Mouse (Mus musculus): Measurements from ENCODE around the gene Znrf2.
A peak's percentile ranks its signal among the peaks of the same experiment; 100 is the strongest.

- TF ChIP-seq CTCF (conservative IDR thresholded peaks at IDR 0.05 in 1 of 2, IDR thresholded peaks at IDR 0.05 in 1 of 2; ENCODE audit: low read depth in 2 of 2, low read length in 2 of 2), result peak in 1 of 2 experiments; percentile 24; a peak in 2 of 4 replicates
- no peak for TF ChIP-seq TBP (conservative IDR thresholded peaks at IDR 0.05; ENCODE audit: low read depth, low read length)
- no peak for TF ChIP-seq POLR2AphosphoS2 (IDR thresholded peaks at IDR 0.05; ENCODE audit: low read depth, low read length)
- TF ChIP-seq MAX (IDR thresholded peaks at IDR 0.05; ENCODE audit: low read length), result no peak
- no peak for TF ChIP-seq EP300 (IDR thresholded peaks at IDR 0.05; ENCODE audit: low read length)
- no peak for TF ChIP-seq RCOR1 (conservative IDR thresholded peaks at IDR 0.05; ENCODE audit: low read depth, low read length)
- TF ChIP-seq CHD1 (IDR thresholded peaks at IDR 0.05; ENCODE audit: low read depth, low read length), result no peak
- TF ChIP-seq NELFE (IDR thresholded peaks at IDR 0.05; ENCODE audit: low read depth, low read length), result no peak
- TF ChIP-seq POLR2A (IDR thresholded peaks at IDR 0.05; ENCODE audit: low read depth, low read length), result no peak
- TF ChIP-seq KAT2A (IDR thresholded peaks at IDR 0.05; ENCODE audit: insufficient replicate concordance, low read length), result no peak
- no peak for TF ChIP-seq PAX5 (IDR thresholded peaks at IDR 0.05; ENCODE audit: low read length)
- no peak for TF ChIP-seq USF1 (IDR thresholded peaks at IDR 0.05; ENCODE audit: low read depth, low read length)
- no peak for TF ChIP-seq MAFK (IDR thresholded peaks at IDR 0.05; ENCODE audit: insufficient replicate concordance, low read length)
Observed at GRCm38 (mm10) chr6:54794372-54794771, 22.3 kb upstream of the Znrf2 start.

All from CH12.LX (cell line).